Mouse (Mus musculus) intestine, embryonic 14.5 days (tissue): ENCODE results near the gene Snrpd3. TPM values are rescaled to one million over a fixed set of nuclear protein-coding genes. Genes with fewer than 3 reads are reported as not detected.
A peak's percentile ranks its signal among the peaks of the same experiment; 100 is the strongest.

Source experiments
- ATAC-seq: fragments of 200-750 bp; cut with Nextera tagmentation; replicated peaks from 2 replicates; pipeline ENCODE4 v1.8.0; 2017; ENCODE audit warnings: low read depth, moderate number of reproducible peaks, moderate TSS enrichment, moderate library complexity; ENCODE audit not compliant: low FRiP score, low TSS enrichment
- DNase-seq: peaks from one replicate; pipeline ENCODE4 v3.0.0-alpha.2; 2018; ENCODE audit warnings: low spot score
- H3K27ac ChIP-seq: fragments of 300-500 bp; sonication (generic); 2 replicates; pipeline ENCODE4 v1.5.1; 2014; ENCODE audit warnings: low read depth, mild to moderate bottlenecking, control low read depth
- H3K27me3 ChIP-seq: fragments of 300-500 bp; sonication (generic); replicated peaks from 2 replicates; pipeline ENCODE4 v1.6.1; 2014; ENCODE audit warnings: low read length, control low read depth; ENCODE audit not compliant: control insufficient read depth, insufficient read depth
- H3K36me3 ChIP-seq: fragments of 300-500 bp; sonication (generic); 2 replicates; pipeline ENCODE4 v1.6.1; 2014; ENCODE audit warnings: low read length, control low read depth; ENCODE audit not compliant: control insufficient read depth, insufficient read depth
- H3K4me1 ChIP-seq: fragments of 300-500 bp; sonication (generic); replicated peaks from 2 replicates; pipeline ENCODE4 v1.6.1; 2014; ENCODE audit warnings: low read length, control low read depth, mixed read lengths; ENCODE audit not compliant: control insufficient read depth, insufficient read depth
- H3K4me2 ChIP-seq: fragments of 300-500 bp; sonication (generic); 2 replicates; pipeline ENCODE4 v1.6.1; 2014; ENCODE audit warnings: low read length
- H3K4me3 ChIP-seq: fragments of 300-500 bp; sonication (generic); 2 replicates; pipeline ENCODE4 v1.5.1; 2014; ENCODE audit warnings: low read depth, low read length, control low read depth, mixed read lengths
- H3K9ac ChIP-seq: fragments of 300-500 bp; sonication (generic); 2 replicates; pipeline ENCODE4 v1.6.1; 2014; ENCODE audit warnings: mild to moderate bottlenecking, low read length
- H3K9me3 ChIP-seq: fragments of 300-500 bp; sonication (generic); 2 replicates; pipeline ENCODE4 v1.6.1; 2016; ENCODE audit warnings: low read length, control low read depth; ENCODE audit not compliant: control insufficient read depth
- WGBS: fragments of 180-500 bp; shearing (Covaris S2); extraction: QIAGEN DNeasy Blood & Tissue Kit; methylation state at CpG from one replicate; pipeline ENCODE4 v1.1.7; 2014; 5-methylcytosine and 5-hydroxymethylcytosine counted together
- polyA plus RNA-seq: library from polyadenylated mRNA; unstranded; fragments of >200 nt; fragmentation: Nextera tagmentation; extraction: Ambion mirVana; gene quantifications from 2 replicates; pipeline ENCODE4 v1.2.1, GENCODE M21; 2014

Gene Snrpd3
- polyA plus RNA-seq, 1 experiment from 2014 or later = 167 TPM

DNA sequence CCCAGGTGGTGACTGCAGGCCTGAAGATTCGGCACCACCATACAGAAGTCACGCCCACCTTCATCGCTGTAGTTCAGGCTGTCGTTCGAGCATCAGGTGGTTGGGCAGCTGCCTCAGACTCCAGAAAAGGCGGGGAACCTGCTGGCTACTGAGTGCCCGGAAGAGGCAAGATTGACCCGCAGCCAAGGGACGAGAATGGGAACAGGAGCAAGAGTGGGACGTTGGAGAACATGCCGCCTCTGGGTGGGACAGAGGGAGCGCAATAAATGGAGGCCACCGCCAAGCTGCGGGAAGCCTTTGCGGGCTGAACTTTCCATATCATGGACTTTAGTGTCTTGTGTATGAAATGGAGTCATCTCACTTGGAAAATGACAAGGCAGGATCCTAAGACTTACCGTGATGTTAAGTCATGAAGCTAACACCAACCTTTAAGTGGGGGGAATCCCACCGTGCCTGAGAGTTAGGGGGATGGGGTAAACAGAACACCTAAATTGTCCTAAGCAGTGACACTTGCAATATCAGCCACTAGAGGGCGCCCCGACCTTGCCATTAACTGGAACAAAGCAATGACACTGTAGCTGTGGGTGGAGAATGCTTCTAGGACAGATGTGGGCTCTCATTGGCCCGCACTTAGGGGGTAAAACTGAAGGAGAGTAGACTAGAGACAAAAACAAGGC lies 68.7 kb downstream of the Snrpd3 start:
- Histone ChIP-seq H3K9me3 (no peaks in the 10 kb centered on the region), H3K27ac (no peak overlapping the region), H3K9ac (no peak overlapping the region), H3K4me2 (peak overlapping the region; percentile 36), H3K27me3 (no peaks in the 10 kb centered on the region), H3K4me1 (peaks cover 14% of the 10 kb centered on the region; the same call in 1 of the 2 replicates), H3K4me3 (no peak overlapping the region), H3K36me3 (no peaks in the 10 kb centered on the region)
- WGBS = 18% methylated on average over 20 of the region's 20 CpGs
- DNase-seq = peak; percentile 98
- ATAC-seq = peak; percentile 56; the same call in 1 of the 2 replicates

DNA sequence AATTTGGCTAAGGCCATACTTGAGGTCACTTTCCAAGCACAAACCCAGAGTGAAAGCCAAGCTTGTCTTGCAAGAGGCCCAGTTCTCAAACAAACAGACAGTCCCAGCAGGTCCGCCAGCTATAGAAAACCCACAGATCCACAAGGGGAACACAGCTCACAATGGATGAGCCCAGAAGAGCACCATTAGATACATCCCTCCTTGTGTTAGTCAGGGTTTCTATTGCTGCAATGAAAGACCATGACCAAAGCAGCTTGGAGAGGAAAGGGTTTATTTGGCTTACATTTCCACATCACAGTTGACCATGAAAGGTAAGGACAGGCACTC lies 69.2 kb downstream of the Snrpd3 start:
- no peaks in the 10 kb centered on the region for H3K9me3 ChIP-seq
- H3K9ac ChIP-seq = no peak overlapping the region
- no peak overlapping the region for H3K27ac ChIP-seq
- WGBS = 81% methylated on average over 1 of the region's 1 CpGs
- no peaks in the 10 kb centered on the region for H3K27me3 ChIP-seq
- peaks cover 14% of the 10 kb centered on the region; the same call in 1 of the 2 replicates for H3K4me1 ChIP-seq
- no peaks in the 10 kb centered on the region for H3K36me3 ChIP-seq
- no peak for DNase-seq
- ATAC-seq = no peak
- H3K4me2 ChIP-seq = no peak overlapping the region
- H3K4me3 ChIP-seq = no peak overlapping the region

Other genes with a start within 250 kb of the Snrpd3 start
- 3.0 and 4.0 TPM in 2 replicates for gene Adora2a, start 200.7 kb upstream of the Snrpd3 start, polyA plus RNA-seq
- 0.13 and 0.38 TPM in 2 replicates for gene Upb1, start 116.4 kb upstream of the Snrpd3 start, polyA plus RNA-seq
- 39.9 and 40.4 TPM in 2 replicates for gene Gucd1, start 421 bp downstream of the Snrpd3 start, polyA plus RNA-seq
- gene Lrrc75b, start 42.8 kb downstream of the Snrpd3 start, polyA plus RNA-seq = 2.3 and 3.0 TPM in 2 replicates
- 6.7 and 12.4 TPM in 2 replicates for gene Ggt1, start 44.1 kb downstream of the Snrpd3 start, polyA plus RNA-seq
- gene Ggt5, start 71.8 kb downstream of the Snrpd3 start, polyA plus RNA-seq = 7.8 and 8.4 TPM in 2 replicates
- gene Susd2, start 126.5 kb downstream of the Snrpd3 start, polyA plus RNA-seq = 11.8 and 13.0 TPM in 2 replicates
- 39.7 and 47.2 TPM in 2 replicates for gene Cabin1, start 246.8 kb downstream of the Snrpd3 start, polyA plus RNA-seq